Mouse (Mus musculus) heart, embryonic 14.5 days (tissue): ENCODE results near the gene Apoh. TPM values are rescaled to one million over a fixed set of nuclear protein-coding genes. Genes with fewer than 3 reads are reported as not detected.

ENCODE experiments used
- ATAC-seq: fragments of 200-750 bp; cut with Nextera tagmentation; 2 replicates; pipeline ENCODE4 v1.8.0; 2017; ENCODE audit warnings: low read depth, moderate TSS enrichment; ENCODE audit not compliant: insufficient number of reproducible peaks, insufficient read depth, low FRiP score
- H3K27ac ChIP-seq, 2 experiments: fragments of 200-500 bp in 1 of 2; fragments of 300-500 bp in 1 of 2; sonication (generic) in 1 of 2; replicated peaks in 1 of 2; 2 replicates each; pipeline ENCODE4 v1.5.1; 2012 to 2014; ENCODE audit warnings: low read depth in 2 of 2, low read length in 2 of 2, control low read depth in 1 of 2, mild to moderate bottlenecking in 1 of 2, mixed read lengths in 1 of 2; ENCODE audit not compliant: control insufficient read depth in 1 of 2, insufficient read depth in 1 of 2
- H3K27me3 ChIP-seq: fragments of 300-500 bp; sonication (generic); 2 replicates; pipeline ENCODE4 v1.6.1; 2014; ENCODE audit warnings: mild to moderate bottlenecking, low read length, control low read depth; ENCODE audit not compliant: control insufficient read depth, insufficient read depth
- H3K36me3 ChIP-seq: fragments of 300-500 bp; sonication (generic); 2 replicates; pipeline ENCODE4 v1.6.1; 2014; ENCODE audit warnings: mild to moderate bottlenecking, control low read depth, low read length, mixed read lengths; ENCODE audit not compliant: control insufficient read depth, insufficient read depth
- H3K4me1 ChIP-seq, 2 experiments: fragments of 200-500 bp in 1 of 2; fragments of 300-500 bp in 1 of 2; sonication (generic) in 1 of 2; 2 replicates each; pipeline ENCODE4 v1.6.1; 2012 to 2014; ENCODE audit warnings: low read length in 2 of 2, control low read depth in 1 of 2, mixed read lengths in 1 of 2; ENCODE audit not compliant: control insufficient read depth in 2 of 2, insufficient read depth in 2 of 2
- H3K4me2 ChIP-seq: fragments of 300-500 bp; sonication (generic); 2 replicates; pipeline ENCODE4 v1.6.1; 2014; ENCODE audit warnings: mild to moderate bottlenecking, low read length
- H3K4me3 ChIP-seq, 2 experiments: fragments of 200-500 bp in 1 of 2; fragments of 300-500 bp in 1 of 2; sonication (generic) in 1 of 2; 2 replicates each; pipeline ENCODE4 v1.5.1; 2012 to 2014; ENCODE audit warnings: low read length in 2 of 2, mild to moderate bottlenecking in 2 of 2, control low read depth in 1 of 2, low read depth in 1 of 2, moderate library complexity in 1 of 2; ENCODE audit not compliant: control insufficient read depth in 1 of 2, insufficient read depth in 1 of 2
- H3K9ac ChIP-seq: fragments of 300-500 bp; sonication (generic); 2 replicates; pipeline ENCODE4 v1.6.1; 2014; ENCODE audit warnings: mild to moderate bottlenecking, low read length
- H3K9me3 ChIP-seq: fragments of 300-500 bp; sonication (generic); 2 replicates; pipeline ENCODE4 v1.6.1; 2016; ENCODE audit warnings: low read length, control low read depth; ENCODE audit not compliant: control insufficient read depth
- WGBS: fragments of 180-500 bp; shearing (Covaris S2); extraction: QIAGEN DNeasy Blood & Tissue Kit; methylation state at CpG from one replicate; pipeline ENCODE4 v1.1.7; 2014; 5-methylcytosine and 5-hydroxymethylcytosine counted together
- polyA plus RNA-seq: library from polyadenylated mRNA; unstranded; fragments of >200 nt; fragmentation: Nextera tagmentation; extraction: Ambion mirVana; gene quantifications from 2 replicates; pipeline ENCODE4 v1.2.1, GENCODE M21; 2014

Apoh gene
- polyA plus RNA-seq, result 0.22 TPM in 1 of 2 replicates, not detected in the other

- H3K27ac ChIP-seq, result peak within 1 kb of the TSS; percentile 70 to 87
- H3K36me3 ChIP-seq, result peaks cover 14% of the 10 kb centered on the region
- peak within 1 kb of the TSS; percentile 91 for H3K9ac ChIP-seq
- H3K27me3 ChIP-seq, result no peaks in the 10 kb centered on the region
- ATAC-seq, result peak; percentile 49
- peak within 1 kb of the TSS; percentile 88 for H3K4me2 ChIP-seq
- H3K9me3 ChIP-seq, result no peaks in the 10 kb centered on the region
- peaks cover 2 to 19% of the 10 kb centered on the region in 2 experiments for H3K4me1 ChIP-seq
- peak within 1 kb of the TSS; percentile 62 to 82 for H3K4me3 ChIP-seq
- 0% methylated on average over 70 of the region's 75 CpGs for WGBS
Measured at GRCm38 (mm10) chr11:108342781-108343768, at the start of gene Apoh. Apoh (plus strand) TSS chr11:108343354.

- ATAC-seq, result no peak
- Histone ChIP-seq H3K9ac (no peak overlapping the region), H3K27ac (no peak overlapping the region), H3K4me2 (no peak overlapping the region), H3K27me3 (no peaks in the 10 kb centered on the region), H3K4me1 (no peaks in the 10 kb centered on the region; a peak in 1 of 4 replicates), H3K4me3 (no peak overlapping the region), H3K36me3 (no peaks in the 10 kb centered on the region), H3K9me3 (no peaks in the 10 kb centered on the region)
- 76% methylated on average over 3 of the region's 3 CpGs for WGBS
Measured at GRCm38 (mm10) chr11:108293843-108294242, 49.3 kb upstream of the Apoh start.

GRCm38 (mm10) chr11:108294305-108294813, 48.8 kb upstream of the Apoh start:
- WGBS, result 92% methylated on average over 12 of the region's 12 CpGs
- no peak overlapping the region for H3K4me2 ChIP-seq
- H3K4me3 ChIP-seq, result no peak overlapping the region
- no peaks in the 10 kb centered on the region for H3K27me3 ChIP-seq
- no peak overlapping the region for H3K27ac ChIP-seq
- no peak for ATAC-seq
- H3K4me1 ChIP-seq, result no peaks in the 10 kb centered on the region; a peak in 1 of 4 replicates
- H3K36me3 ChIP-seq, result no peaks in the 10 kb centered on the region
- H3K9ac ChIP-seq, result no peak overlapping the region
- H3K9me3 ChIP-seq, result no peaks in the 10 kb centered on the region

- H3K27me3 ChIP-seq, result no peaks in the 10 kb centered on the region
- no peak overlapping the region for H3K4me3 ChIP-seq
- H3K36me3 ChIP-seq, result no peaks in the 10 kb centered on the region
- H3K4me2 ChIP-seq, result no peak overlapping the region
- no peaks in the 10 kb centered on the region for H3K9me3 ChIP-seq
- H3K9ac ChIP-seq, result no peak overlapping the region
- no peak for ATAC-seq
- H3K27ac ChIP-seq, result no peak overlapping the region
- peaks cover 0 to 1% of the 10 kb centered on the region in 2 experiments; a peak in 1 of 4 replicates for H3K4me1 ChIP-seq
Measured at GRCm38 (mm10) chr11:108295373-108295772, 47.8 kb upstream of the Apoh start.

GRCm38 (mm10) chr11:108297956-108298355, 45.2 kb upstream of the Apoh start:
- H3K36me3 ChIP-seq, result no peaks in the 10 kb centered on the region
- WGBS, result 59% methylated on average over 8 of the region's 8 CpGs

GRCm38 (mm10) chr11:108299913-108300312, 43.2 kb upstream of the Apoh start:
- 89% methylated on average over 10 of the region's 10 CpGs for WGBS
- no peaks in the 10 kb centered on the region for H3K27me3 ChIP-seq
- no peak overlapping the region for H3K27ac ChIP-seq
- no peaks in the 10 kb centered on the region for H3K36me3 ChIP-seq
- H3K4me3 ChIP-seq, result no peak overlapping the region
- no peaks in the 10 kb centered on the region for H3K9me3 ChIP-seq
- H3K4me1 ChIP-seq, result peaks cover 6 to 9% of the 10 kb centered on the region in 2 experiments; a peak in 2 of 4 replicates
- H3K4me2 ChIP-seq, result no peak overlapping the region
- no peak for ATAC-seq
- H3K9ac ChIP-seq, result no peak overlapping the region

More at GRCm38 (mm10) chr11:108297956-108298355, 45.2 kb upstream of the Apoh start:
- H3K4me1 ChIP-seq, result peaks cover 6 to 9% of the 10 kb centered on the region in 2 experiments; a peak in 2 of 4 replicates
- ATAC-seq, result no peak
- H3K27ac ChIP-seq, result no peak overlapping the region
- H3K9ac ChIP-seq, result no peak overlapping the region
- H3K4me2 ChIP-seq, result no peak overlapping the region
- no peaks in the 10 kb centered on the region for H3K27me3 ChIP-seq
- H3K9me3 ChIP-seq, result no peaks in the 10 kb centered on the region
- no peak overlapping the region for H3K4me3 ChIP-seq

GRCm38 (mm10) chr11:108300443-108300842, 42.7 kb upstream of the Apoh start:
- Histone ChIP-seq H3K4me3 (no peak overlapping the region), H3K9ac (no peak overlapping the region), H3K4me2 (no peak overlapping the region), H3K27ac (no peak overlapping the region), H3K4me1 (peaks cover 6 to 9% of the 10 kb centered on the region in 2 experiments; a peak in 2 of 4 replicates), H3K36me3 (no peaks in the 10 kb centered on the region), H3K27me3 (no peaks in the 10 kb centered on the region), H3K9me3 (no peaks in the 10 kb centered on the region)
- 95% methylated on average over 1 of the region's 1 CpGs for WGBS
- ATAC-seq, result no peak
